ENCODE assay signal across 22 mouse cellular contexts in the genomic region with DNA sequence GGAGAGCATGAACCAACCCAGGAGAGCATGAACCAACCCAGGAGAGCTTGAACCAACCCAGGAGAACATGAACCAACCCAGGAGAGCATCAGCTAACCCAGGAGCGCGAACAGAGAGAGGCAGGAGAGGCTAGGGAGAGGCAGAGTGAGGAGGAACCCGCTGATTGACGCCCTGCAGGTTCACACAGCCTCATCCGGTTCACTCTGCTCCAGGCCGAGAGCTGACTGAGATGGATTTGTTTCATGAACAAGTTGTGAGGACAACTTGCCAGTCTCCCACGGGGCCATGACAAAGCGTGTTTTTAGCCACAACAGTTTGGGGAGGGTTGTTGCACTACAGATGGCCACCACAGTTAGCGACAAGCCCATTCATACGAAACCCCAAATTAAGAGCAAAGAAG. TPM values are rescaled to one million over a fixed set of nuclear protein-coding genes. Genes with fewer than 3 reads are reported as not detected.
DNase-seq lines count a peak whose midpoint lies in the region; ATAC-seq lines count a peak whose summit lies in the region.
"Had no signal": no experiment of that assay in that cellular context is flagged by ENCODE, and none has a peak within 500 bp of the region (broad histone marks: within the 10 kb centered on the region; RNA-seq: fewer than 3 reads in every experiment).

No protein-coding gene starts in this region.

- H3K36me3 ChIP-seq in megakaryocyte, embryonic 14.5 days (replicated peaks; ENCODE audit: low read length) = no peaks in the 10 kb centered on the region
- no peaks in the 10 kb centered on the region for H3K36me3 ChIP-seq in embryonic facial prominence, embryonic 14.5 days (ENCODE audit: control insufficient read depth, insufficient read depth, low read length)
- H3K36me3 ChIP-seq: embryonic facial prominence, embryonic 12.5 days; forebrain, embryonic 15.5 days had no signal

- peak overlapping the region; percentile 64 for H3K4me3 ChIP-seq in megakaryocyte, embryonic 14.5 days (replicated peaks)
- H3K4me3 ChIP-seq in embryonic facial prominence, embryonic 14.5 days (ENCODE audit: low read depth, low read length) = no peak overlapping the region
- H3K4me3 ChIP-seq: embryonic facial prominence, embryonic 12.5 days; forebrain, embryonic 13.5 days; forebrain, embryonic 15.5 days had no signal

- no peak for ATAC-seq in megakaryocyte, adult 5-6 weeks (ENCODE audit: poor library complexity, severe bottlenecking)
- ATAC-seq in embryonic facial prominence, embryonic 14.5 days (ENCODE audit: low read depth) = no peak
- ATAC-seq: forebrain, embryonic 13.5 days; forebrain, embryonic 15.5 days; forebrain, postnatal 0 days had no signal

- no peak overlapping the region for H3K9ac ChIP-seq in embryonic facial prominence, embryonic 14.5 days (ENCODE audit: low read depth, low read length)
- H3K9ac ChIP-seq: embryonic facial prominence, embryonic 12.5 days; forebrain, embryonic 13.5 days; forebrain, embryonic 15.5 days; forebrain, postnatal 0 days had no signal

- H3K4me2 ChIP-seq in embryonic facial prominence, embryonic 14.5 days (ENCODE audit: low read depth, low read length) = no peak overlapping the region
- H3K4me2 ChIP-seq: embryonic facial prominence, embryonic 12.5 days; forebrain, embryonic 13.5 days; forebrain, embryonic 15.5 days had no signal

- 59% methylated on average over 10 of the region's 10 CpGs for WGBS in embryonic facial prominence, embryonic 14.5 days

- DNase-seq in heart, adult 11 months = peak; percentile 86
- no peak for DNase-seq in heart, adult 9 months (ENCODE audit: low spot score in 2 of 2)
- peak; percentile 9 for DNase-seq in brain, adult 2 months (ENCODE audit: low read depth, low spot score)
- peak; percentile 17 for DNase-seq in embryonic facial prominence, embryonic 14.5 days (ENCODE audit: low spot score)
- no peak for DNase-seq in natural killer cell, adult 2 months (ENCODE audit: low spot score in 2 of 2)
- DNase-seq in layer of hippocampus, adult 9-11 months = no peak
- DNase-seq: adrenal gland, adult 8-10 months; adrenal gland, postnatal 14 days; adrenal gland, postnatal 36 days; cerebellum, adult 11 months; cerebellum, adult 18-20 months; cerebellum, adult 8-10 months; cerebellum, adult 9-11 months; cerebellum, postnatal 14 days; cerebellum, postnatal 36 days; embryo, embryonic 11 days; forebrain, postnatal 0 days had no signal

- peaks cover 16% of the 10 kb centered on the region for H3K4me1 ChIP-seq in megakaryocyte, embryonic 14.5 days
- H3K4me1 ChIP-seq in embryonic facial prominence, embryonic 14.5 days (ENCODE audit: control insufficient read depth, insufficient read depth, low read length) = peaks cover 4% of the 10 kb centered on the region; the same call in 1 of the 2 replicates
- H3K4me1 ChIP-seq: embryonic facial prominence, embryonic 12.5 days; forebrain, embryonic 13.5 days; forebrain, embryonic 15.5 days had no signal

- H3K27me3 ChIP-seq in megakaryocyte, embryonic 14.5 days (replicated peaks) = peaks cover 4% of the 10 kb centered on the region
- no peaks in the 10 kb centered on the region for H3K27me3 ChIP-seq in embryonic facial prominence, embryonic 14.5 days (replicated peaks; ENCODE audit: control insufficient read depth, insufficient read depth, low read length)
- H3K27me3 ChIP-seq: embryonic facial prominence, embryonic 12.5 days; forebrain, embryonic 13.5 days; forebrain, embryonic 15.5 days had no signal

- no peak overlapping the region for H3K27ac ChIP-seq in embryonic facial prominence, embryonic 14.5 days (replicated peaks; ENCODE audit: low read depth, low read length)
- H3K27ac ChIP-seq: embryonic facial prominence, embryonic 12.5 days; forebrain, embryonic 13.5 days; forebrain, embryonic 15.5 days had no signal

- H3K9me3 ChIP-seq in megakaryocyte, embryonic 14.5 days = no peaks in the 10 kb centered on the region; the same call in 1 of the 2 replicates
- no peaks in the 10 kb centered on the region for H3K9me3 ChIP-seq in embryonic facial prominence, embryonic 14.5 days (ENCODE audit: control insufficient read depth, low read length)
- H3K9me3 ChIP-seq: embryonic facial prominence, embryonic 12.5 days; forebrain, embryonic 13.5 days; forebrain, embryonic 15.5 days had no signal

RNA-seq across cellular contexts. Expression of a gene that starts 11.9 kb away (rescaled TPM):
- polyA plus RNA-seq in megakaryocyte, embryonic 14.5 days (2012; ENCODE audit: insufficient read depth, low replicate concordance) = 0.91 TPM in 1 of 2 replicates, not detected in the other
- total RNA-seq in megakaryocyte, adult 5-6 weeks (2015) = 22.5 and 23.7 TPM in 2 replicates
- total RNA-seq in megakaryocyte, adult 5-6 weeks (2017) = 21.9 and 23.8 TPM in 2 replicates
- 41.5 and 45.6 TPM in 2 replicates for polyA plus RNA-seq in embryonic facial prominence, embryonic 14.5 days (2014; fragmentation: Nextera tagmentation; extraction: Ambion mirVana)

RNA-seq across cellular contexts. Expression of a gene that starts 12.0 kb away (rescaled TPM):
- 21.8 and 484 TPM in 2 replicates for polyA plus RNA-seq in megakaryocyte, embryonic 14.5 days (2012; ENCODE audit: insufficient read depth, low replicate concordance)
- total RNA-seq in megakaryocyte, adult 5-6 weeks (2015) = 803 and 833 TPM in 2 replicates
- total RNA-seq in megakaryocyte, adult 5-6 weeks (2017) = 665 and 708 TPM in 2 replicates
- 1,171 and 1,256 TPM in 2 replicates for polyA plus RNA-seq in embryonic facial prominence, embryonic 14.5 days (2014; fragmentation: Nextera tagmentation; extraction: Ambion mirVana)

Comparison
In these comparisons a context has a peak if more than half of its experiments do, and no peak if none do; other contexts are left out.
1. DNase-seq: peak in heart, adult 11 months (single experiment), brain, adult 2 months (single experiment) and embryonic facial prominence, embryonic 14.5 days (single experiment); none in heart, adult 9 months (0 of 2), natural killer cell, adult 2 months (0 of 2) and layer of hippocampus, adult 9-11 months (single experiment).
2. RNA of a gene that starts 11.9 kb away (polyA plus RNA-seq): 41.5 to 45.6 TPM in embryonic facial prominence, embryonic 14.5 days; 0.91 TPM in megakaryocyte, embryonic 14.5 days; every median in the first group is over 10 times any median in the second.